Mouse (Mus musculus) midbrain, postnatal 0 days (tissue): Measurements from ENCODE around the gene Eef2kmt. TPM values are rescaled to one million over a fixed set of nuclear protein-coding genes. Genes with fewer than 3 reads are reported as not detected.
"Not testable (repeated sequence)": the region's sequence is repeated elsewhere in the genome, so short reads cannot be mapped to it uniquely, and the experiment has no call there.

Experiments used
- ATAC-seq: fragments of 200-750 bp; cut with Nextera tagmentation; 2 replicates; pipeline ENCODE4 v1.8.0; 2017; ENCODE audit warnings: moderate number of reproducible peaks, mild to moderate bottlenecking, moderate TSS enrichment, moderate library complexity; ENCODE audit not compliant: low FRiP score
- DNase-seq: peaks from one replicate; pipeline ENCODE4 v3.0.0-alpha.2; 2015; ENCODE audit warnings: low spot score
- H3K27ac ChIP-seq: fragments of 300-500 bp; sonication (generic); 2 replicates; pipeline ENCODE4 v1.5.1; 2014; ENCODE audit warnings: low read depth, mild to moderate bottlenecking, low read length, mixed read lengths
- H3K27me3 ChIP-seq: fragments of 300-500 bp; sonication (generic); 2 replicates; pipeline ENCODE4 v1.6.1; 2014; ENCODE audit warnings: low read length, control low read depth, mixed read lengths; ENCODE audit not compliant: insufficient read depth
- H3K36me3 ChIP-seq: fragments of 300-500 bp; sonication (generic); 2 replicates; pipeline ENCODE4 v1.6.1; 2014; ENCODE audit warnings: low read length, control low read depth, mixed read lengths; ENCODE audit not compliant: insufficient read depth
- H3K4me1 ChIP-seq: fragments of 300-500 bp; sonication (generic); 2 replicates; pipeline ENCODE4 v1.6.1; 2014; ENCODE audit warnings: mild to moderate bottlenecking, control low read depth, antibody characterized with exemption, low read length, mixed read lengths; ENCODE audit not compliant: insufficient read depth
- H3K4me2 ChIP-seq: fragments of 300-500 bp; sonication (generic); 2 replicates; pipeline ENCODE4 v1.6.1; 2014; ENCODE audit warnings: low read depth, mild to moderate bottlenecking, low read length, mixed read lengths; ENCODE audit not compliant: poor library complexity, severe bottlenecking
- H3K4me3 ChIP-seq: fragments of 300-500 bp; sonication (generic); 2 replicates; pipeline ENCODE4 v1.5.1; 2014; ENCODE audit warnings: low read depth, mild to moderate bottlenecking, low read length, moderate library complexity
- H3K9ac ChIP-seq: fragments of 300-500 bp; sonication (generic); replicated peaks from 2 replicates; pipeline ENCODE4 v1.6.1; 2014; ENCODE audit warnings: mild to moderate bottlenecking, low read length, moderate library complexity, mixed read lengths; ENCODE audit not compliant: poor library complexity, severe bottlenecking
- H3K9me3 ChIP-seq: fragments of 300-500 bp; sonication (generic); 2 replicates; pipeline ENCODE4 v1.6.1; 2016; ENCODE audit warnings: low read length, control low read depth
- CTCF ChIP-seq: IDR thresholded peaks from 2 replicates; pipeline ENCODE4 v1.5.1; 2016; ENCODE audit warnings: antibody characterized with exemption, mild to moderate bottlenecking
- WGBS: fragments of 180-500 bp; shearing (Covaris S2); extraction: QIAGEN DNeasy Blood & Tissue Kit; methylation state at CpG from one replicate; pipeline ENCODE4 v1.1.7; 2014; 5-methylcytosine and 5-hydroxymethylcytosine counted together
- polyA plus RNA-seq: library from polyadenylated mRNA; unstranded; fragments of >200 nt; fragmentation: Nextera tagmentation; extraction: Ambion mirVana; gene quantifications from 2 replicates; pipeline ENCODE4 v1.2.1, GENCODE M21; 2015
- total RNA-seq: library from RNA; depleted of rRNA; stranded (reverse); fragments of >200 nt; gene quantifications from 2 replicates; pipeline ENCODE4 v1.2.3, GENCODE M21; 2014

Eef2kmt gene
- total and polyA plus RNA-seq, 2 experiments from 2014 or later, result 5.8 to 6.1 TPM

DNA sequence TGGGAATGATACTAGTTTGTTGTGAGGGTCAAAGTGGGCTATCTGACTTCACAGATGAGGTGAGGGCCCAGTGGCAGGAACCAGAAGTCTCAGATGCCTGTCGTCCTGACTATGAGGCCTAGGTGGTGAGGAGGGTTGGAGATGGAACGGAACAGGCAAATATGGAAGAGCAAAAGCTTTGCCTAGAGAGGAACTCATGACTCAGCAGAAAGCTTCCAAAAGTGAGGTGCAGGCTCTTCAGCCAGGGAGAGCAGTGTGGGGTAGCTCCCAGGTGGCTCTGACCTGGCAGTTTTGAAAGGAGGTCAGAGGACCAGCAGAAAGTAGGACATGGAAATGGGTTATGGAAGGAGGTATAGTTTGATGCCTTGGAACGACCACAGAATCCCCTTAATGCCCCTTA lies 4.9 kb downstream of the Eef2kmt start:
- ATAC-seq, result no peak
- H3K9me3 ChIP-seq, result no peaks in the 10 kb centered on the region
- no peak overlapping the region for H3K27ac ChIP-seq
- 84% methylated on average over 3 of the region's 3 CpGs for WGBS
- no peak for TF ChIP-seq CTCF
- H3K36me3 ChIP-seq, result peaks cover 23% of the 10 kb centered on the region; the same call in 1 of the 2 replicates
- H3K27me3 ChIP-seq, result no peaks in the 10 kb centered on the region
- no peak overlapping the region for H3K9ac ChIP-seq
- DNase-seq, result no peak
- H3K4me3 ChIP-seq, result no peak overlapping the region
- no peak overlapping the region for H3K4me2 ChIP-seq
- no peaks in the 10 kb centered on the region; the same call in 1 of the 2 replicates for H3K4me1 ChIP-seq

DNA sequence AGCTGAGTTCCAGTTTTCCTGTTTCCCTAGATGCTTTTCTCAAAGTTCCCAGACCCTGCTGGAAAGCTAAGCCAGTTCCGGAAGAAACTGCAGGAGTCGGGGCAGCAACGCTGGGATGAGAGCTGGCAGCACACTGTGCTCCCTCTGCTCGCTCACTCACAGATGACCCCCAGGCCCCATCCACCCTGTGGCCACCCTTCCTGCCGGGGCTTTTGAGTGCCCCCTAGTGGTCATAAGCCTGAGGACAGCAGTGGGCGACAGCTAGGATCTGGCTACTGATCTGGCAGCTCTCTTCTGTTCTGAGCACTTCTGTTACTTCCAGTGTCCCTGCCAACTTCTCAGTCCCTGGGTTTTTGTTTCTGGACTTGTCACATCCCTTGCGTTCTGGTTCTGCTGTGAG lies 11.4 kb downstream of the Eef2kmt start:
- Histone ChIP-seq H3K27ac (no peak overlapping the region), H3K9ac (no peak overlapping the region), H3K4me1 (no peaks in the 10 kb centered on the region), H3K4me3 (no peak overlapping the region), H3K9me3 (no peaks in the 10 kb centered on the region), H3K27me3 (no peaks in the 10 kb centered on the region), H3K36me3 (peaks cover 61% of the 10 kb centered on the region), H3K4me2 (no peak overlapping the region)
- ATAC-seq, result no peak; the same call in 1 of the 2 replicates
- 33% methylated on average over 7 of the region's 7 CpGs for WGBS
- TF ChIP-seq CTCF, result peak; percentile 76
- peak; percentile 36 for DNase-seq

DNA sequence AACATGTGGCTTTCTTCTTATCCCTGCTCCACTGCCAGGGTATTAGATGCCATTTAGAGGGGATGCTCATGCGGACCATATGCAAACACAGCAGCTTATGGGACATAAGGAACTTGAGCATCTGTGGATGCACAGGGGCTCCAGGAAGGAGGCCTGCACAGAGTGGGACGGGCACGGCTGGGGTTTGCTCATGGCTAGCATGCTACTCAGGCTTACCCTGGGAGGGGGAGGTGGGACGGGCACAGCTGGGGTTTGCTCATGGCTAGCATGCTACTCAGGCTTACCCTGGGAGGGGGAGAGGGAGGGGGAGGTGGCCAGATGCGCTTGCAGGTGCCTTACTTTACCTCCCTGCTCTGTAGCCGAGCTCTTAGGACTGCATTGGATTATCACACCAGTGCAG lies 12.9 kb downstream of the Eef2kmt start:
- DNase-seq (no peak), ATAC-seq (no peak)
- Histone ChIP-seq H3K36me3 (peaks cover 54% of the 10 kb centered on the region), H3K27me3 (no peaks in the 10 kb centered on the region), H3K9me3 (no peaks in the 10 kb centered on the region), H3K9ac (no peak overlapping the region), H3K4me3 (no peak overlapping the region), H3K4me2 (no peak overlapping the region), H3K27ac (no peak overlapping the region), H3K4me1 (no peaks in the 10 kb centered on the region)
- WGBS, result 84% methylated on average over 6 of the region's 6 CpGs
- TF ChIP-seq CTCF, result no peak

DNA sequence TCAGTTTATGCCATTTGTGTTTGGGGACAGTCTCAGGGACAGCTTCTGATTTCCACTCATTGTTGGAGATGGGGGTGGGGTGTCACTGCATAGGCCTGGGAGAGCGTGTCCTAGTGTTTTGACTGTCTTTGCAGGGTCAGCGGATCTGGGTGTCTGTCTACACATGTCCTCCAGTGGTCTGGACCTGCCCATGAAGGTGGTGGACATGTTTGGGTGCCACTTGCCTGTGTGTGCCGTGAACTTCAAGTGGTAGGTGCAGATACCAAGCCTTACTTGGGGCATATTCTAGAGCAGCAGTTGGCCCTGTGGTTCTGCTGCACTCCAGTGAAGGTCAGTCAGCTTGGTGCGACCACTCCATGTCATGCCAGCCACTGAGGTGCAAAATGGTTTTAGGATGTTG lies 13.4 kb downstream of the Eef2kmt start:
- DNase-seq (no peak), ATAC-seq (no peak)
- WGBS, result 87% methylated on average over 4 of the region's 4 CpGs
- peaks cover 48% of the 10 kb centered on the region for H3K36me3 ChIP-seq
- H3K27me3 ChIP-seq, result no peaks in the 10 kb centered on the region
- H3K4me2 ChIP-seq, result no peak overlapping the region
- no peaks in the 10 kb centered on the region for H3K4me1 ChIP-seq
- no peak overlapping the region for H3K4me3 ChIP-seq
- no peak overlapping the region for H3K9ac ChIP-seq
- H3K9me3 ChIP-seq, result no peaks in the 10 kb centered on the region
- H3K27ac ChIP-seq, result no peak overlapping the region
- TF ChIP-seq CTCF, result no peak

DNA sequence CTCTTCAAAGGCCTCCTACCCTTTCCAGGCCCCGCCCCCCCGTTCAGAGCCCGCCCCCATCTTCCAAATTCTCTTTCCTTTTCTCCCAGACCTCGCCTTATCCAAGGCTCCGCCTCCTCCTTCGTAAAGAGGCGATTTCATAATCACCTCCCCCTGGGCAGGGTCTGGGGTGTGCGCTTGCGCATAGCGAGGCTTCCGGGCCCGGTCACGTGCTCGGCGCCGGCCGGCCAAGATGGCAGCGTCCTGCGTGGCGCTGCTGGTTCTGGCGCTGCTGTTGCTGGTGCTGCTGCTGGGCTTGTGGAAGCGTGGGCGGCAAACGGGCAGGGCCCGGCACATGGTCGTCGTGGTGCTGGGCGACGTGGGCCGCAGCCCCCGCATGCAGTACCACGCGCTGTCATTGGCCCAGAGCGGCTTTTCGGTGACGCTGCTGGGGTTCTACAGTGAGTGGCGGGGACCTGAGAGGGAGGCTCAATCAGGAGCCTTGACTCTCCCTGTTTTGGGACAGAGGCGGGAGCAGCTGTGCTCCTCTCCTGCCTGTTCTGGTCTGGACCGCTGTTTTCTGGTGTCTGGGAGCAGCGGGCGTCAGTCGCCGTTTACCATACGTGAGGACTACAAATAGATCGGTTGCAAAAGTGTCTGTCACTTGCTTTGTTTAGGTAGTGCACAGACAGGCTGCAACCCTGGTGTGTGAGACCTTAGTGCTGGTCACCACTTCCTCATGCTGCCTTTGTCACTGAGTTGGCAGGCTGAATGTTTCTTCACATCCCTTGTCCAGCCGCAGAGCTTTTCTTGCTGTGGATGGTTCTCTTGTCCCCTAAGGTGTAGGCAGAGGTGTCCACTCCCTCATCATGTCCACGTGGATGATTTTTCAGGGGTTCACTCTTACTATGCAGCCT lies 22.1 kb downstream of the Eef2kmt start, which contains the start of gene Alg1:
TSS of gene Alg1 (plus strand) at position 204 of the 896 bp plus-strand sequence.
- WGBS, result 3% methylated on average over 47 of the region's 47 CpGs
- Histone ChIP-seq H3K9me3 (no peaks in the 10 kb centered on the region), H3K4me1 (peaks cover 5% of the 10 kb centered on the region; the same call in 1 of the 2 replicates), H3K36me3 (0 out of 2 replicates have a peak, but pooled peaks cover 2% of the 10 kb centered on the region), H3K4me2 (peak within 1 kb of the TSS; percentile 91), H3K9ac (peak within 1 kb of the TSS; percentile 76), H3K27ac (peak within 1 kb of the TSS; percentile 55), H3K27me3 (no peaks in the 10 kb centered on the region), H3K4me3 (peak within 1 kb of the TSS; percentile 90)
- ATAC-seq, result peak; percentile 96
- peak; percentile 19; the same call in 1 of the 2 replicates for TF ChIP-seq CTCF
- DNase-seq, result peak; percentile 96

DNA sequence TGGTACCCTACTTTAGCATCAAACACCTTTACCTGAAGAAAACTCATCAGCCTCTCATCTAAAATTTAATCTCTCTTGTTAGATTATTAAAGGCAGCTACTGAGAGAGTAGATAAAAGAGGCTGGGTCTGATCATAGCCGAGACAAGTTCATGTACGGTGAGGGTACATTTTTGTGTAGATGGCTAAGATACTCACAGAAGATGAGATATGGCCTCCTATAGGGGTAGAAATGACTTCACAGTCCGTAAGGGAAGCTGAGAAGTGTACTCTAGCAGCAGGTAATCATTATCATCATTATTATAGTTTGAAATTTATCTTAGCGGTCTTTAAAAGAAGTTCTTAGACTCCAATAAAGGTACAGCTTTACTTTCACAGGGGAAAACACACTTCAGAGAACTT lies 22.8 kb downstream of the Eef2kmt start:
- 0 out of 2 replicates have a peak overlapping the region, but pooled peaks have one; percentile 55 for H3K27ac ChIP-seq
- WGBS, result 69% methylated on average over 4 of the region's 4 CpGs
- H3K9me3 ChIP-seq, result no peaks in the 10 kb centered on the region
- peaks cover 5% of the 10 kb centered on the region; the same call in 1 of the 2 replicates for H3K4me1 ChIP-seq
- no peak for TF ChIP-seq CTCF
- 0 out of 2 replicates have a peak, but pooled peaks cover under 1% of the 10 kb centered on the region for H3K36me3 ChIP-seq
- H3K4me3 ChIP-seq, result peak overlapping the region; percentile 90
- H3K9ac ChIP-seq, result no peak overlapping the region
- no peaks in the 10 kb centered on the region for H3K27me3 ChIP-seq
- peak overlapping the region; percentile 91 for H3K4me2 ChIP-seq
- no peak for DNase-seq
- no peak for ATAC-seq

DNA sequence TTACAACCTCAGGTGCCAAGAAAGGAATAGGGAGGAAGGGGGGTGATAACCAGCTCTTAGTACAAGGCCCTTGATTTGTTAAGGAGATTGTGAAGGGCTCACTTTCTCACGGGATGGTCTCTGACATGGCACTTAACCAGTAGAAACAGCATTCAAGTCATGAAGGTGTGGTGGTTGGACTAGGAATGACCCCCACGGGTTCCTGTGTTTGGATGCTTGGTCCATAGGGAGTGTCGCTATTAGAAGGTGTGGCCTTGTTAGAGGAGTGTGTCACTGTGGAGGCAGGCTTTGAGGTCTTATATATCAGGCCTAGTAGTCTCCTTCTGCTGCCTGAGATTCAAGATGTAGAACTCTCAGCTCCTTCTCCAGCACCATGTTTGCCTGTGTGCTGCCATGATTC lies 27.7 kb downstream of the Eef2kmt start:
- H3K27me3 ChIP-seq, H3K4me2 ChIP-seq, H3K36me3 ChIP-seq, H3K4me3 ChIP-seq, H3K9ac ChIP-seq, ATAC-seq, DNase-seq, H3K9me3 ChIP-seq, H3K4me1 ChIP-seq, H3K27ac ChIP-seq: not testable (repeated sequence)
- WGBS, result 81% methylated on average over 3 of the region's 3 CpGs

DNA sequence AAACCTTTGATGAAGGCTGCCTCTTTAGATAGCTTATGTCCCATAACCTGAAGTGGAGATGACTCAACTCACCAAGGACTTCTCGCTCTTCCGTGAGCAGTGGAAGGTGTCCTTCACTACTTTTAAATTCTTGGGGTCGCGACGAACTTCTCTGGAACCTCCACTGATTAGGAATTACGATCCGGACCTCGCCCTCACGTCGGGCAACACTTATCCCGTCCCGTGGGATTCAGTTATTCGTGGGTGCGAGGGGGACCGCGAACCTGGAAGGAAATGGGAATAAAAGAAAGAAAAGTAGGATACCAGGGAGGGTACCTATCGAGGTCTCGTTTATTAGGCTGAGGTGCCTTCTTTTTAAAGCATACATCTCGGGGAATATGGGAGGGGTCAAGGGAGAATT lies 28.3 kb downstream of the Eef2kmt start:
- DNase-seq, H3K9ac ChIP-seq, ATAC-seq, H3K4me1 ChIP-seq, H3K27me3 ChIP-seq, H3K36me3 ChIP-seq, H3K9me3 ChIP-seq, H3K4me3 ChIP-seq, H3K4me2 ChIP-seq, H3K27ac ChIP-seq: not testable (repeated sequence)
- WGBS, result 87% methylated on average over 19 of the region's 19 CpGs
